In the genomic region with DNA sequence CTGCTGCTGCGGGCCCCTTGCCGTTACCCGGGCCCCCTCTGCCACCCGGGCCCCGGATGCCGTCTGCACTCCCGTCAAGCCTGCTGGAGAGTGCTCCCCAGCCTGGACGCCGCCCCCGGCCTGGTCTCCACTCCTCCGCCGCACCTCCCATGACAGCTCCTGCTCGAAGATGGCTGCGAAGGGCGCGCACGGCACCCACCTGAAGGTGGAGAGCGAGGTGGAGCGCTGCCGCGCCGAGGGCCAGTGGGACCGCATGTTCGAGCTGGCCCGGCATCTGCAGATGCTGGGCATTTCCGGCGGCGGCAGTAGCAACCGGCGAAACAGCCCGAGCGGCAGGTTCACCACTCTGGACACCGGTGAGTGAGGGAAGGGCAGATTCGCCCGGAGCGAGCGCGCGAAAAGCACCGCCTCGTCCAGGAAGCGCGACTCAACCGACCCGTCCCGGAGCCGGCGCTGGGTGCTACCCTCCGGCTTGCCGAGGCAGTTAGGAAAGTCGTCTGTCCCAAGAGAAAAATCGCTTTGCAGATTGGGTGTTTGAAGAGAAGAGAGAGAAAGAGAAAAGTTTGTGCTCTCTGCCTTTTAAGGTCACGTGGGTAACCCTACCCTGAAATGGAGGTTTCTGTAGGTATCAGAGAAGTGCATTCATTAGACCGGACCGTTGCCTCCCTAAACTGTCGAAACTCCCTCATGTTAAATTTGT, we compare ENCODE assay signal across 8 mouse cellular contexts. TPM values are rescaled to one million over a fixed set of nuclear protein-coding genes. Genes with fewer than 3 reads are reported as not detected.
A peak's percentile ranks its signal among the peaks of the same experiment; 100 is the strongest.
DNase-seq lines count a peak whose midpoint lies in the region; ATAC-seq and TF ChIP-seq lines count a peak whose summit lies in the region.

No protein-coding gene starts in this region.

- under 1% methylated on average over 55 of the region's 56 CpGs for WGBS in forebrain, embryonic 12.5 days
- under 1% methylated on average over 56 of the region's 56 CpGs for WGBS in liver, embryonic 12.5 days (ENCODE audit: insufficient replicate concordance)

- H3K4me1 ChIP-seq in brown adipose tissue, adult 24 weeks (ENCODE audit: control insufficient read depth, insufficient read depth, insufficient read length, low read length), result peaks cover 2% of the 10 kb centered on the region; the same call in 1 of the 2 replicates
- H3K4me1 ChIP-seq in forebrain, embryonic 12.5 days, result peaks cover 28% of the 10 kb centered on the region
- H3K4me1 ChIP-seq in liver, embryonic 12.5 days, result peaks cover 52% of the 10 kb centered on the region

- peak overlapping the region; percentile 82 for H3K9ac ChIP-seq in forebrain, embryonic 12.5 days
- H3K9ac ChIP-seq in liver, embryonic 12.5 days, result peak overlapping the region; percentile 94

- ATAC-seq in forebrain, embryonic 12.5 days (ENCODE audit: low FRiP score), result no peak; the same call in 1 of the 2 replicates
- ATAC-seq in inflammation-experienced regulatory T-cells, adult 6 months, result peak; percentile 32
- ATAC-seq in liver, embryonic 12.5 days, result peak; percentile 52

- no peak overlapping the region for H3K27ac ChIP-seq in brown adipose tissue, adult 24 weeks (replicated peaks; ENCODE audit: low read depth, low read length)
- H3K27ac ChIP-seq in forebrain, embryonic 12.5 days, result peak overlapping the region; percentile 82
- peak overlapping the region; percentile 94 for H3K27ac ChIP-seq in liver, embryonic 12.5 days

- H3K9me3 ChIP-seq in forebrain, embryonic 12.5 days, result no peaks in the 10 kb centered on the region
- no peaks in the 10 kb centered on the region for H3K9me3 ChIP-seq in liver, embryonic 12.5 days (replicated peaks)

- peaks cover 61% of the 10 kb centered on the region for H3K27me3 ChIP-seq in forebrain, embryonic 12.5 days
- H3K27me3 ChIP-seq in liver, embryonic 12.5 days (replicated peaks), result peaks cover 10% of the 10 kb centered on the region; the same call in 1 of the 2 replicates
- H3K27me3 ChIP-seq in myocyte (ENCODE audit: control insufficient read depth, insufficient read depth, insufficient read length), result no peaks in the 10 kb centered on the region

- peaks cover 10% of the 10 kb centered on the region for H3K79me2 ChIP-seq in myocyte (ENCODE audit: control insufficient read depth, insufficient read depth)

- no peak for TF ChIP-seq POLR2A in myocyte (IDR thresholded peaks at IDR 0.05; ENCODE audit: insufficient read length, low read depth)

- H3K36me3 ChIP-seq in forebrain, embryonic 12.5 days (replicated peaks), result no peaks in the 10 kb centered on the region
- H3K36me3 ChIP-seq in liver, embryonic 12.5 days, result no peaks in the 10 kb centered on the region
- H3K36me3 ChIP-seq in myocyte (ENCODE audit: control insufficient read depth, insufficient read depth), result no peaks in the 10 kb centered on the region

- H3K4me3 ChIP-seq in brown adipose tissue, adult 24 weeks (ENCODE audit: insufficient read depth, low read depth, low read length), result peak overlapping the region; percentile 78
- peak overlapping the region; percentile 75 for H3K4me3 ChIP-seq in forebrain, embryonic 12.5 days (replicated peaks)
- H3K4me3 ChIP-seq in liver, embryonic 12.5 days, result peak overlapping the region; percentile 75
- peak overlapping the region; percentile 46 for H3K4me3 ChIP-seq in myocyte

- H3K4me2 ChIP-seq in forebrain, embryonic 12.5 days, result peak overlapping the region; percentile 98
- peak overlapping the region; percentile 99 for H3K4me2 ChIP-seq in liver, embryonic 12.5 days
- H3K4me2 ChIP-seq in myocyte (ENCODE audit: low read depth), result peak overlapping the region; percentile 98

- peak; percentile 47 for DNase-seq in ovary, postnatal 10 days (ENCODE audit: low spot score)
- DNase-seq in ovary, adult 18-20 months (ENCODE audit: low spot score), result no peak
- peak; percentile 80 for DNase-seq in thymus, postnatal 14 days

- peak overlapping the region; percentile 93 for H3ac ChIP-seq in myocyte (ENCODE audit: control insufficient read depth, insufficient read length)

TF ChIP-seq in myocyte, 11 proteins besides CTCF, POLR2A, EP300 and RAD21:
- no peak for TF ChIP-seq E2F4 (IDR thresholded peaks at IDR 0.05; ENCODE audit: insufficient read depth)
- TF ChIP-seq USF1 (IDR thresholded peaks at IDR 0.05; ENCODE audit: low read depth), result peak; percentile 79

RNA-seq across cellular contexts. Expression of a gene that starts 0.5 kb away (rescaled TPM):
- 8.9 and 9.5 TPM in 2 replicates for polyA plus RNA-seq in brown adipose tissue, adult 24 weeks (2012; ENCODE audit: insufficient read depth, insufficient read length, missing spikeins)
- 3.5 and 3.8 TPM in 2 replicates for polyA plus RNA-seq in forebrain, embryonic 12.5 days (2016; fragmentation: Nextera tagmentation; extraction: Ambion mirVana)
- 10 to 100 TPM; 16.9 to 22.6 (median 20.6) TPM for polyA plus RNA-seq in inflammation-experienced regulatory T-cells, adult 6 months (2017; shearing (Covaris generic))
- 15.3 and 17.0 TPM in 2 replicates for polyA plus RNA-seq in liver, embryonic 12.5 days (2016; fragmentation: Nextera tagmentation; extraction: Ambion mirVana)
- 15.2 TPM for polyA plus RNA-seq in myocyte (2012; fragmentation: generic; extraction: Trizol)

RNA-seq across cellular contexts. Expression of a gene that starts 17.5 kb away (rescaled TPM):
- 71.9 and 84.7 TPM in 2 replicates for polyA plus RNA-seq in brown adipose tissue, adult 24 weeks (2012; ENCODE audit: insufficient read depth, insufficient read length, missing spikeins)
- 50.9 and 53.3 TPM in 2 replicates for polyA plus RNA-seq in forebrain, embryonic 12.5 days (2016; fragmentation: Nextera tagmentation; extraction: Ambion mirVana)
- polyA plus RNA-seq in inflammation-experienced regulatory T-cells, adult 6 months (2017; shearing (Covaris generic)), result 10 to 100 TPM; 20.8 to 40.7 (median 37.4) TPM
- polyA plus RNA-seq in liver, embryonic 12.5 days (2016; fragmentation: Nextera tagmentation; extraction: Ambion mirVana), result 47.5 and 51.3 TPM in 2 replicates
- polyA plus RNA-seq in myocyte (2012; fragmentation: generic; extraction: Trizol), result 59.1 TPM
